Mouse (Mus musculus) midbrain, postnatal 0 days (tissue): Measurements from ENCODE around the gene Crabp1. TPM values are rescaled to one million over a fixed set of nuclear protein-coding genes. Genes with fewer than 3 reads are reported as not detected.

ENCODE experiments used
- ATAC-seq: fragments of 200-750 bp; cut with Nextera tagmentation; 2 replicates; pipeline ENCODE4 v1.8.0; 2017; ENCODE audit warnings: moderate number of reproducible peaks, mild to moderate bottlenecking, moderate TSS enrichment, moderate library complexity; ENCODE audit not compliant: low FRiP score
- DNase-seq: peaks from one replicate; pipeline ENCODE4 v3.0.0-alpha.2; 2015; ENCODE audit warnings: low spot score
- H3K27ac ChIP-seq: fragments of 300-500 bp; sonication (generic); 2 replicates; pipeline ENCODE4 v1.5.1; 2014; ENCODE audit warnings: low read depth, mild to moderate bottlenecking, low read length, mixed read lengths
- H3K27me3 ChIP-seq: fragments of 300-500 bp; sonication (generic); 2 replicates; pipeline ENCODE4 v1.6.1; 2014; ENCODE audit warnings: low read length, control low read depth, mixed read lengths; ENCODE audit not compliant: insufficient read depth
- H3K36me3 ChIP-seq: fragments of 300-500 bp; sonication (generic); 2 replicates; pipeline ENCODE4 v1.6.1; 2014; ENCODE audit warnings: low read length, control low read depth, mixed read lengths; ENCODE audit not compliant: insufficient read depth
- H3K4me1 ChIP-seq: fragments of 300-500 bp; sonication (generic); 2 replicates; pipeline ENCODE4 v1.6.1; 2014; ENCODE audit warnings: mild to moderate bottlenecking, control low read depth, antibody characterized with exemption, low read length, mixed read lengths; ENCODE audit not compliant: insufficient read depth
- H3K4me2 ChIP-seq: fragments of 300-500 bp; sonication (generic); 2 replicates; pipeline ENCODE4 v1.6.1; 2014; ENCODE audit warnings: low read depth, mild to moderate bottlenecking, low read length, mixed read lengths; ENCODE audit not compliant: poor library complexity, severe bottlenecking
- H3K4me3 ChIP-seq: fragments of 300-500 bp; sonication (generic); 2 replicates; pipeline ENCODE4 v1.5.1; 2014; ENCODE audit warnings: low read depth, mild to moderate bottlenecking, low read length, moderate library complexity
- H3K9ac ChIP-seq: fragments of 300-500 bp; sonication (generic); replicated peaks from 2 replicates; pipeline ENCODE4 v1.6.1; 2014; ENCODE audit warnings: mild to moderate bottlenecking, low read length, moderate library complexity, mixed read lengths; ENCODE audit not compliant: poor library complexity, severe bottlenecking
- H3K9me3 ChIP-seq: fragments of 300-500 bp; sonication (generic); 2 replicates; pipeline ENCODE4 v1.6.1; 2016; ENCODE audit warnings: low read length, control low read depth
- CTCF ChIP-seq: IDR thresholded peaks from 2 replicates; pipeline ENCODE4 v1.5.1; 2016; ENCODE audit warnings: antibody characterized with exemption, mild to moderate bottlenecking
- WGBS: fragments of 180-500 bp; shearing (Covaris S2); extraction: QIAGEN DNeasy Blood & Tissue Kit; methylation state at CpG from one replicate; pipeline ENCODE4 v1.1.7; 2014; 5-methylcytosine and 5-hydroxymethylcytosine counted together
- polyA plus RNA-seq: library from polyadenylated mRNA; unstranded; fragments of >200 nt; fragmentation: Nextera tagmentation; extraction: Ambion mirVana; gene quantifications from 2 replicates; pipeline ENCODE4 v1.2.1, GENCODE M21; 2015
- total RNA-seq: library from RNA; depleted of rRNA; stranded (reverse); fragments of >200 nt; gene quantifications from 2 replicates; pipeline ENCODE4 v1.2.3, GENCODE M21; 2014

Gene Crabp1
- total and polyA plus RNA-seq, 2 experiments from 2014 or later: 18.4 to 26.3 TPM

DNA sequence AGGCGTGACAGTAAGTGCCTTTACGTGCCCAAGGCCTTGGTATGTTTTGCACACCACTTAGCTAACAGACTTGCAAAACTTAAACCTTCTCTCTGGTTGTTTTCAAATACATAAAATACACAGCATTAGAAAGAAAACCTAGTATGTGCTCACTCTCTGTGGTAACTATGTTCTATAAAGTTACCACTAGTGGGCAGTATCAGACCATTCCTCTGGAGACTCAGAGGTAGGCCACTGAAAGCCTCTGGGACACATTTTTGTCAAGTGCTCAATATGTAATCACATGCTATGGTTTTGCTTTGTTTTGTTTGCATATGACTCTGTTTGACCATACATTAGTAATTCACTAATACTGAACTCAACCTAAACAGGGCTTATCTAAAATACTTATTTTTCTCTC, 32.4 kb upstream of the Crabp1 start:
- Histone ChIP-seq H3K27ac (no peak overlapping the region), H3K4me1 (peaks cover 9% of the 10 kb centered on the region), H3K4me3 (no peak overlapping the region), H3K27me3 (no peaks in the 10 kb centered on the region), H3K4me2 (no peak overlapping the region), H3K9ac (no peak overlapping the region), H3K36me3 (peaks cover 20% of the 10 kb centered on the region), H3K9me3 (no peaks in the 10 kb centered on the region)
- ATAC-seq: no peak
- 92% methylated on average over 2 of the region's 2 CpGs for WGBS
- DNase-seq: peak; percentile 64
- peak; percentile 77 for TF ChIP-seq CTCF

DNA sequence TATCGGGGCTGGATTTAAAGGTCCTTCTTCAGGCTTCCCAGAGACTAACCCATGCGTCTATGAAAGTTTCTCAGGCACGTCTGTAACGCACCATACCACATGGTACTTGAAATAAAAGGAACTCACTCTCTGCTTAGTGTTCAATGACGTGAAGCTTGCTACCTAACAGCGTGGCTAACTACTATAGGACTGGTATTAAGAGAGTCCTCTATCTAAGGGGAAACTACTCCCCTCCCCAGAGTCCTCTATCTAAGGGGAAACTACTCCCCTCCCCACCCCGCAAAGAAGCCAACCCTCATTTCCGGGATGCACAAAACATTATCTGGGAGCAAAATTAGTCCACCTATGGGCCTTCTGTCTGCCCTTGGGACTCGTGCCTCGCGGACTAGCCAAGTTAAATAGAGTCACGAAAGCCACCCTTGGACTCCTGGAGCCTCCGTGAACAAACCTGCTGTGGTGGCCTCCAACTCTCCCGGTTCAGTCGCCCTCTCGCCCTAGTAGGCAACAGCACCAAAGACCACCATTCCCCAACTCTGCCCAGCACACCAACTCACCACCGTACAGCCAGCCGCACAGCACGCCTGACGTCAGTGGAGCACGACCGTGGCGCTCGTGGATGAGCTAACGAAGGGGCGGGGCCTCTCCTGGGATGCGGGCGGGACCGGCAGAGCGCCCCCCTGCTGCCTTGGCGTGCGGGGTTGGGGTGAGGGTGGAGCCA, 30.5 kb upstream of the Crabp1 start, which contains the start of gene Wdr61:
Wdr61 (minus strand) TSS at position 599 of the 718 bp plus-strand sequence.
- Histone ChIP-seq H3K9me3 (no peaks in the 10 kb centered on the region), H3K4me3 (peak within 1 kb of the TSS; percentile 75), H3K4me1 (peaks cover 9% of the 10 kb centered on the region), H3K9ac (peak within 1 kb of the TSS; percentile 69), H3K36me3 (peaks cover 5% of the 10 kb centered on the region; the same call in 1 of the 2 replicates), H3K27ac (peak within 1 kb of the TSS; percentile 65; the same call in 1 of the 2 replicates), H3K4me2 (peak within 1 kb of the TSS; percentile 80), H3K27me3 (no peaks in the 10 kb centered on the region)
- ATAC-seq: peak; percentile 96
- peak; percentile 96 for DNase-seq
- TF ChIP-seq CTCF: peak; percentile 74
- 1% methylated on average over 31 of the region's 32 CpGs for WGBS

GRCm38 (mm10) chr9:54734639-54735252, 29.8 kb upstream of the Crabp1 start:
- peak overlapping the region; percentile 75 for H3K4me3 ChIP-seq
- 20% methylated on average over 11 of the region's 11 CpGs for WGBS
- no peaks in the 10 kb centered on the region for H3K9me3 ChIP-seq
- H3K9ac ChIP-seq: peak overlapping the region; percentile 69; the same call in 1 of the 2 replicates
- H3K4me1 ChIP-seq: peaks cover 9% of the 10 kb centered on the region
- DNase-seq (no peak), ATAC-seq (no peak)
- TF ChIP-seq CTCF: no peak
- H3K36me3 ChIP-seq: no peaks in the 10 kb centered on the region
- H3K27me3 ChIP-seq: no peaks in the 10 kb centered on the region
- H3K27ac ChIP-seq: no peak overlapping the region
- peak overlapping the region; percentile 80 for H3K4me2 ChIP-seq

GRCm38 (mm10) chr9:54736284-54736701, 28.3 kb upstream of the Crabp1 start:
- DNase-seq (peak; percentile 88), ATAC-seq (no peak)
- Histone ChIP-seq H3K27me3 (no peaks in the 10 kb centered on the region), H3K4me2 (no peak overlapping the region), H3K36me3 (no peaks in the 10 kb centered on the region), H3K4me3 (no peak overlapping the region), H3K27ac (no peak overlapping the region), H3K9me3 (no peaks in the 10 kb centered on the region), H3K4me1 (peaks cover 9% of the 10 kb centered on the region), H3K9ac (no peak overlapping the region)
- 19% methylated on average over 9 of the region's 9 CpGs for WGBS
- TF ChIP-seq CTCF: peak; percentile 81

GRCm38 (mm10) chr9:54738376-54738775, 26.2 kb upstream of the Crabp1 start:
- H3K9ac ChIP-seq: no peak overlapping the region
- DNase-seq (peak; percentile 87), ATAC-seq (no peak)
- H3K36me3 ChIP-seq: no peaks in the 10 kb centered on the region
- TF ChIP-seq CTCF: peak; percentile 89
- H3K27ac ChIP-seq: no peak overlapping the region
- H3K9me3 ChIP-seq: no peaks in the 10 kb centered on the region
- H3K4me1 ChIP-seq: peaks cover 5% of the 10 kb centered on the region
- H3K27me3 ChIP-seq: no peaks in the 10 kb centered on the region
- H3K4me3 ChIP-seq: no peak overlapping the region
- H3K4me2 ChIP-seq: no peak overlapping the region
- WGBS: 23% methylated on average over 3 of the region's 3 CpGs

- DNase-seq (no peak), ATAC-seq (no peak)
- Histone ChIP-seq H3K4me3 (no peak overlapping the region), H3K9me3 (no peaks in the 10 kb centered on the region), H3K36me3 (no peaks in the 10 kb centered on the region), H3K27me3 (no peaks in the 10 kb centered on the region), H3K9ac (no peak overlapping the region), H3K27ac (no peak overlapping the region), H3K4me2 (no peak overlapping the region), H3K4me1 (no peaks in the 10 kb centered on the region; the same call in 1 of the 2 replicates)
- no peak for TF ChIP-seq CTCF
- 78% methylated on average over 4 of the region's 4 CpGs for WGBS
These were observed 20.7 kb upstream of the Crabp1 start for GRCm38 (mm10) chr9:54743891-54744290.
